Mouse (Mus musculus) right cerebral cortex, postnatal 25 days (tissue): ENCODE data around the gene Slc39a7.
"Not testable (repeated sequence)": the region's sequence is repeated elsewhere in the genome, so short reads cannot be mapped to it uniquely, and the experiment has no call there.

Experiments
- DNase-seq: peaks from one replicate; pipeline ENCODE4 v3.0.0; 2022

Gene Slc39a7

GRCm38 (mm10) chr17:34029890-34030595 lies 1.4 kb downstream of the Slc39a7 start:
- no peak for DNase-seq

GRCm38 (mm10) chr17:34029150-34029889 lies 2.2 kb downstream of the Slc39a7 start:
- no peak for DNase-seq

- no peak for DNase-seq
These were observed 2.9 kb downstream of the Slc39a7 start for GRCm38 (mm10) chr17:34028501-34029149.

GRCm38 (mm10) chr17:34027656-34028223 lies 3.7 kb downstream of the Slc39a7 start, which contains the start of gene H2-Ke6:
Gene H2-Ke6, minus strand, starts transcription at chr17:34028060.
- peak; percentile 90 for DNase-seq

- DNase-seq, result no peak
These were observed 4.4 kb downstream of the Slc39a7 start for GRCm38 (mm10) chr17:34026917-34027655.

GRCm38 (mm10) chr17:34026221-34026620 lies 5.3 kb downstream of the Slc39a7 start:
- DNase-seq, result no peak

GRCm38 (mm10) chr17:34025756-34026151 lies 5.7 kb downstream of the Slc39a7 start:
- DNase-seq, result no peak

GRCm38 (mm10) chr17:34024861-34025755 lies 6.4 kb downstream of the Slc39a7 start:
- no peak for DNase-seq

GRCm38 (mm10) chr17:34024317-34024821 lies 7.1 kb downstream of the Slc39a7 start, which contains the start of gene Ring1:
Gene Ring1, minus strand, starts transcription at chr17:34024680.
- peak; percentile 92 for DNase-seq

- DNase-seq, result no peak
These were observed 7.8 kb downstream of the Slc39a7 start for GRCm38 (mm10) chr17:34023678-34024077.

- no peak for DNase-seq
These were observed 8.5 kb downstream of the Slc39a7 start for GRCm38 (mm10) chr17:34022987-34023386.

GRCm38 (mm10) chr17:34022414-34022783 lies 9.1 kb downstream of the Slc39a7 start:
- no peak for DNase-seq

GRCm38 (mm10) chr17:34021539-34022413 lies 9.7 kb downstream of the Slc39a7 start:
- DNase-seq, result no peak

GRCm38 (mm10) chr17:34013436-34013835 lies 18.0 kb downstream of the Slc39a7 start:
- no peak for DNase-seq

- no peak for DNase-seq
These were observed 21.3 kb downstream of the Slc39a7 start for GRCm38 (mm10) chr17:34010156-34010555.

GRCm38 (mm10) chr17:34006570-34006969 lies 24.9 kb downstream of the Slc39a7 start:
- no peak for DNase-seq

GRCm38 (mm10) chr17:34003426-34003825 lies 28.1 kb downstream of the Slc39a7 start:
- DNase-seq, result no peak

GRCm38 (mm10) chr17:34000796-34001195 lies 30.7 kb downstream of the Slc39a7 start:
- DNase-seq, result not testable (repeated sequence)

- peak; percentile 68 for DNase-seq
These were observed 31.3 kb downstream of the Slc39a7 start, which contains the start of gene H2-K1 for GRCm38 (mm10) chr17:34000150-34000537. Gene H2-K1, minus strand, starts transcription at chr17:34000347.
